Mouse (Mus musculus) liver, postnatal 0 days (tissue): ENCODE data around the gene Pcsk6. TPM values are rescaled to one million over a fixed set of nuclear protein-coding genes. Genes with fewer than 3 reads are reported as not detected.

Source experiments
- ATAC-seq: fragments of 200-750 bp; cut with Nextera tagmentation; 2 replicates; pipeline ENCODE4 v1.8.0; 2017; ENCODE audit warnings: mild to moderate bottlenecking, moderate library complexity
- DNase-seq: peaks from one replicate; pipeline ENCODE4 v3.0.0-alpha.2; 2016
- H3K27ac ChIP-seq: fragments of 300-500 bp; sonication (generic); 2 replicates; pipeline ENCODE4 v1.5.1; 2014; ENCODE audit warnings: antibody characterized with exemption, moderate library complexity, mild to moderate bottlenecking, low read depth
- H3K27me3 ChIP-seq: fragments of 300-500 bp; sonication (generic); 2 replicates; pipeline ENCODE4 v1.6.1; 2014; ENCODE audit warnings: low read length, control low read depth, mixed read lengths; ENCODE audit not compliant: insufficient read depth
- H3K36me3 ChIP-seq: fragments of 300-500 bp; sonication (generic); replicated peaks from 2 replicates; pipeline ENCODE4 v1.6.1; 2014; ENCODE audit warnings: mild to moderate bottlenecking, control low read depth, low read length, moderate library complexity, mixed read lengths; ENCODE audit not compliant: insufficient read depth
- H3K4me1 ChIP-seq: fragments of 300-500 bp; sonication (generic); 2 replicates; pipeline ENCODE4 v1.6.1; 2014; ENCODE audit warnings: antibody characterized with exemption, mild to moderate bottlenecking, control low read depth; ENCODE audit not compliant: insufficient read depth
- H3K4me2 ChIP-seq: fragments of 300-500 bp; sonication (generic); 2 replicates; pipeline ENCODE4 v1.6.1; 2014; ENCODE audit warnings: low read depth, mild to moderate bottlenecking, low read length, moderate library complexity, mixed read lengths
- H3K4me3 ChIP-seq: fragments of 300-500 bp; sonication (generic); 2 replicates; pipeline ENCODE4 v1.5.1; 2014; ENCODE audit warnings: low read depth, low read length
- H3K9ac ChIP-seq: fragments of 300-500 bp; sonication (generic); replicated peaks from 2 replicates; pipeline ENCODE4 v1.6.1; 2014; ENCODE audit warnings: mild to moderate bottlenecking, moderate library complexity
- H3K9me3 ChIP-seq: fragments of 300-500 bp; sonication (generic); 2 replicates; pipeline ENCODE4 v1.6.1; 2016; ENCODE audit warnings: mild to moderate bottlenecking, control low read depth, low read length, mixed read lengths
- CTCF ChIP-seq: sonication (generic); IDR thresholded peaks from 2 replicates; pipeline ENCODE4 v1.5.1; 2016; ENCODE audit warnings: antibody characterized with exemption, low read depth
- EP300 ChIP-seq: IDR thresholded peaks from 2 replicates; pipeline ENCODE4 v1.6.1; 2016; ENCODE audit warnings: antibody characterized with exemption, low read depth, mild to moderate bottlenecking
- WGBS: fragments of 180-500 bp; shearing (Covaris S2); extraction: QIAGEN DNeasy Blood & Tissue Kit; methylation state at CpG from one replicate; pipeline ENCODE4 v1.1.7; 2014; ENCODE audit not compliant: insufficient replicate concordance; 5-methylcytosine and 5-hydroxymethylcytosine counted together
- polyA plus RNA-seq: library from polyadenylated mRNA; unstranded; fragments of >200 nt; fragmentation: Nextera tagmentation; extraction: Ambion mirVana; gene quantifications from 2 replicates; pipeline ENCODE4 v1.2.1, GENCODE M21; 2015

Gene Pcsk6
- polyA plus RNA-seq, 1 experiment from 2014 or later, result 3.6 TPM

GRCm38 (mm10) chr7:66036809-66037208 is 175.3 kb downstream of the Pcsk6 start:
- Histone ChIP-seq H3K9me3 (no peaks in the 10 kb centered on the region), H3K9ac (no peak overlapping the region), H3K36me3 (no peaks in the 10 kb centered on the region), H3K4me3 (no peak overlapping the region), H3K4me2 (no peak overlapping the region), H3K4me1 (no peaks in the 10 kb centered on the region), H3K27me3 (no peaks in the 10 kb centered on the region), H3K27ac (no peak overlapping the region)
- TF ChIP-seq CTCF (no peak), EP300 (no peak)
- DNase-seq (no peak), ATAC-seq (no peak)
- 48% methylated on average over 8 of the region's 8 CpGs for WGBS

- WGBS, result 62% methylated on average over 3 of the region's 3 CpGs
- no peak overlapping the region for H3K4me2 ChIP-seq
- DNase-seq, result no peak
Measured at GRCm38 (mm10) chr7:66038261-66038660, 176.7 kb downstream of the Pcsk6 start.

GRCm38 (mm10) chr7:66038730-66039129 is 177.2 kb downstream of the Pcsk6 start:
- no peaks in the 10 kb centered on the region for H3K36me3 ChIP-seq
- H3K27ac ChIP-seq, result no peak overlapping the region
- H3K27me3 ChIP-seq, result no peaks in the 10 kb centered on the region
- no peak overlapping the region for H3K9ac ChIP-seq
- no peak for TF ChIP-seq EP300
- no peak for TF ChIP-seq CTCF
- DNase-seq, result no peak
- H3K4me2 ChIP-seq, result no peak overlapping the region
- no peak overlapping the region for H3K4me3 ChIP-seq
- WGBS, result 76% methylated on average over 11 of the region's 11 CpGs
- ATAC-seq, result no peak
- no peaks in the 10 kb centered on the region for H3K4me1 ChIP-seq
- no peaks in the 10 kb centered on the region for H3K9me3 ChIP-seq

More at GRCm38 (mm10) chr7:66038261-66038660, 176.7 kb downstream of the Pcsk6 start:
- H3K36me3 ChIP-seq, result no peaks in the 10 kb centered on the region
- no peak for ATAC-seq
- TF ChIP-seq CTCF (no peak), EP300 (no peak)
- H3K27ac ChIP-seq, result no peak overlapping the region
- no peaks in the 10 kb centered on the region for H3K9me3 ChIP-seq
- H3K4me1 ChIP-seq, result no peaks in the 10 kb centered on the region
- no peak overlapping the region for H3K9ac ChIP-seq
- no peaks in the 10 kb centered on the region for H3K27me3 ChIP-seq
- H3K4me3 ChIP-seq, result no peak overlapping the region

GRCm38 (mm10) chr7:66040026-66040814 is 178.7 kb downstream of the Pcsk6 start:
- WGBS, result 78% methylated on average over 18 of the region's 18 CpGs
- no peaks in the 10 kb centered on the region for H3K4me1 ChIP-seq
- no peaks in the 10 kb centered on the region for H3K36me3 ChIP-seq
- no peak for DNase-seq
- no peak overlapping the region for H3K27ac ChIP-seq
- H3K9ac ChIP-seq, result no peak overlapping the region
- no peaks in the 10 kb centered on the region for H3K27me3 ChIP-seq
- no peaks in the 10 kb centered on the region for H3K9me3 ChIP-seq
- ATAC-seq, result no peak
- H3K4me3 ChIP-seq, result no peak overlapping the region
- no peak overlapping the region for H3K4me2 ChIP-seq
- TF ChIP-seq EP300 (no peak), CTCF (no peak)

- WGBS, result 65% methylated on average over 10 of the region's 10 CpGs
- H3K4me1 ChIP-seq, result no peaks in the 10 kb centered on the region; the same call in 1 of the 2 replicates
Measured at GRCm38 (mm10) chr7:66043552-66044459, 182.3 kb downstream of the Pcsk6 start, which contains the start of gene Gm45213. Gm45213 (plus strand) TSS chr7:66043602.

GRCm38 (mm10) chr7:66044617-66045016 is 183.1 kb downstream of the Pcsk6 start:
- H3K9ac ChIP-seq, result no peak overlapping the region
- H3K4me1 ChIP-seq, result no peaks in the 10 kb centered on the region; the same call in 1 of the 2 replicates
- ATAC-seq (no peak), DNase-seq (no peak)
- no peak overlapping the region for H3K27ac ChIP-seq
- H3K36me3 ChIP-seq, result no peaks in the 10 kb centered on the region
- H3K9me3 ChIP-seq, result no peaks in the 10 kb centered on the region
- WGBS, result 62% methylated on average over 9 of the region's 9 CpGs
- H3K27me3 ChIP-seq, result no peaks in the 10 kb centered on the region
- H3K4me2 ChIP-seq, result no peak overlapping the region
- no peak overlapping the region for H3K4me3 ChIP-seq
- no peak for TF ChIP-seq EP300

More at GRCm38 (mm10) chr7:66043552-66044459, 182.3 kb downstream of the Pcsk6 start, which contains the start of gene Gm45213:
- no peak within 1 kb of the TSS for H3K4me3 ChIP-seq
- H3K27ac ChIP-seq, result no peak within 1 kb of the TSS
- H3K9ac ChIP-seq, result no peak within 1 kb of the TSS
- ATAC-seq (no peak), DNase-seq (no peak)
- TF ChIP-seq EP300 (no peak), CTCF (no peak)
- H3K4me2 ChIP-seq, result no peak within 1 kb of the TSS
- H3K36me3 ChIP-seq, result no peaks in the 10 kb centered on the region
- H3K27me3 ChIP-seq, result no peaks in the 10 kb centered on the region
- no peaks in the 10 kb centered on the region for H3K9me3 ChIP-seq
